Mouse (Mus musculus): Measurements from ENCODE around the gene Plekhs1. TPM values are rescaled to one million over a fixed set of nuclear protein-coding genes. Genes with fewer than 3 reads are reported as not detected.

The Plekhs1 gene
- 0.31 TPM for total RNA-seq (2023)

DNA sequence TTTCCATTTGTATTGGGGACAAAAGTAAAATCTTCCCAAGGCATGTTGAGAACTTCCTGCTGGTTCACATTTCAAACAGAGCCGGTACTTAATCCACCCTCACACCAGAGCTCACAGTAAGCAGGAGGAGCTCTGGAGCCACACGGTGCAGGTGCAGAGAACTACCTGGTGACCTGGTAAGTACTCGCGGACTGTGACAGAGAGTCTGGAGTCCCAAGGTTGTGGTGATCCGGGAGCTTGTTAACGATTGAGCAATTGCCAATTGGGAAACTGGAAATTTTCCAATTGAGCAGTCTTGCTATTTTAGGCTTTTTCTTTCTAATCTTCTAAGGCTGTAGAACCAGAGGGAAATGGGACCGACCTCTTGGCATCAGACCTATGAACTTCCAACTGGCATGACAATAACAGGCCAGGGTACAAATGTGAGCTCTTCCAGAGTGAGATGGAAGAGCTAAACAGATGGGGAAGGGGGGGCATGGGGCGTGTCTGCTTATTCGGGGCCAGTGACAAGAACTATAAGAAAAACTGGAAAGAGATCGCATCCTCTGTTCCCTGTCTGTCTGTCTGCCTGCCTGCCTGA lies at the start of gene Plekhs1:
Gene Plekhs1, plus strand, starts transcription at position 119 of the 580 bp plus-strand sequence.

Other genes with a start within 250 kb of the Plekhs1 start
- not detected for gene Habp2, start 174.5 kb upstream of the Plekhs1 start, total RNA-seq (2023)
- gene Nrap, start 71.6 kb upstream of the Plekhs1 start, total RNA-seq (2023), result not detected
- 9.8 TPM for gene Casp7, start 64.5 kb upstream of the Plekhs1 start, total RNA-seq (2023)
- gene Dclre1a, start 86.6 kb downstream of the Plekhs1 start, total RNA-seq (2023), result 6.0 TPM
- 18.9 TPM for gene Nhlrc2, start 86.6 kb downstream of the Plekhs1 start, total RNA-seq (2023)

All from CD8-positive naive resting alpha-beta T cell, adult 57 days (primary cell).